Comparison of ENCODE assay signal across 8 mouse cellular contexts in genomic region chr13:43300906-43301305, GRCm38 (mm10). TPM values are rescaled to one million over a fixed set of nuclear protein-coding genes. Genes with fewer than 3 reads are reported as not detected.
A peak's percentile ranks its signal among the peaks of the same experiment; 100 is the strongest.
DNase-seq lines count a peak whose midpoint lies in the region; ATAC-seq and TF ChIP-seq lines count a peak whose summit lies in the region.

No protein-coding gene starts in this region.

- no peak overlapping the region for H3K27ac ChIP-seq in heart, embryonic 12.5 days (ENCODE audit: poor library complexity, severe bottlenecking)
- peak overlapping the region; percentile 88 for H3K27ac ChIP-seq in brown adipose tissue, adult 24 weeks (replicated peaks; ENCODE audit: low read depth, low read length)
- H3K27ac ChIP-seq in liver, embryonic 15.5 days (replicated peaks) = peak overlapping the region; percentile 19; the same call in 1 of the 2 replicates
- H3K27ac ChIP-seq in stomach, postnatal 0 days (replicated peaks) = no peak overlapping the region

- H3K9ac ChIP-seq in heart, embryonic 12.5 days = 0 out of 2 replicates have a peak overlapping the region, but pooled peaks have one; percentile 1
- H3K9ac ChIP-seq in liver, embryonic 15.5 days = no peak overlapping the region
- H3K9ac ChIP-seq in stomach, postnatal 0 days (ENCODE audit: low read length) = no peak overlapping the region

- no peaks in the 10 kb centered on the region for H3K9me3 ChIP-seq in heart, embryonic 12.5 days (replicated peaks)
- no peaks in the 10 kb centered on the region for H3K9me3 ChIP-seq in liver, embryonic 15.5 days (replicated peaks)
- H3K9me3 ChIP-seq in stomach, postnatal 0 days (ENCODE audit: control insufficient read depth, low read length) = no peaks in the 10 kb centered on the region

- 28% methylated on average over 9 of the region's 9 CpGs for WGBS in heart, embryonic 12.5 days
- WGBS in liver, embryonic 15.5 days (ENCODE audit: insufficient replicate concordance) = 5% methylated on average over 9 of the region's 9 CpGs
- 49% methylated on average over 9 of the region's 9 CpGs for WGBS in stomach, postnatal 0 days

- no peaks in the 10 kb centered on the region for H3K27me3 ChIP-seq in heart, embryonic 12.5 days (replicated peaks)
- peaks cover 80% of the 10 kb centered on the region for H3K27me3 ChIP-seq in liver, embryonic 15.5 days
- no peaks in the 10 kb centered on the region for H3K27me3 ChIP-seq in stomach, postnatal 0 days (ENCODE audit: control insufficient read depth, insufficient read depth, low read length)

- TF ChIP-seq CTCF in stomach, postnatal 0 days (IDR thresholded peaks at IDR 0.05; ENCODE audit: low read depth) = no peak

- H3K4me1 ChIP-seq in heart, embryonic 12.5 days (replicated peaks) = peaks cover 52% of the 10 kb centered on the region
- peaks cover 13% of the 10 kb centered on the region for H3K4me1 ChIP-seq in brown adipose tissue, adult 24 weeks (ENCODE audit: control insufficient read depth, insufficient read depth, insufficient read length, low read length)
- peaks cover 39% of the 10 kb centered on the region for H3K4me1 ChIP-seq in liver, embryonic 15.5 days (replicated peaks)
- H3K4me1 ChIP-seq in stomach, postnatal 0 days (replicated peaks; ENCODE audit: control insufficient read depth, insufficient read depth) = peaks cover 2% of the 10 kb centered on the region; the same call in 1 of the 2 replicates

- intact Hi-C loops in heart, postnatal 36 days (cut with DNase I) = loop anchor here (2.0 to 5.0 kb wide), 2 partner anchors 34 to 96 kb away; partner anchors contain the start of gene Nol7

- no peak for ATAC-seq in heart, embryonic 12.5 days (ENCODE audit: insufficient number of reproducible peaks, low FRiP score)
- no peak for ATAC-seq in liver, embryonic 15.5 days (ENCODE audit: insufficient read depth)
- no peak for ATAC-seq in stomach, postnatal 0 days (ENCODE audit: low FRiP score, low TSS enrichment)

- no peak for DNase-seq in heart, postnatal 36 days
- DNase-seq in A20 (ENCODE audit: low read depth, low spot score) = peak; percentile 69
- no peak for DNase-seq in stomach, postnatal 0 days (ENCODE audit: low spot score)
- no peak for DNase-seq in adrenal gland, postnatal 14 days
- no peak for DNase-seq in gastrocnemius, postnatal 10 days

- no peak for TF ChIP-seq EP300 in stomach, postnatal 0 days (optimal IDR thresholded peaks at IDR 0.05)

- no peaks in the 10 kb centered on the region for H3K36me3 ChIP-seq in heart, embryonic 12.5 days
- H3K36me3 ChIP-seq in liver, embryonic 15.5 days (replicated peaks) = no peaks in the 10 kb centered on the region
- no peaks in the 10 kb centered on the region for H3K36me3 ChIP-seq in stomach, postnatal 0 days (ENCODE audit: control insufficient read depth, insufficient read depth, low read length)

- H3K4me3 ChIP-seq in heart, embryonic 12.5 days = peak overlapping the region; percentile 62; the same call in 1 of the 2 replicates
- H3K4me3 ChIP-seq in brown adipose tissue, adult 24 weeks (ENCODE audit: insufficient read depth, low read depth, low read length) = peak overlapping the region; percentile 65
- peak overlapping the region; percentile 4; the same call in 1 of the 2 replicates for H3K4me3 ChIP-seq in liver, embryonic 15.5 days (replicated peaks)
- H3K4me3 ChIP-seq in stomach, postnatal 0 days (ENCODE audit: low read depth, low read length) = no peak overlapping the region

- H3K4me2 ChIP-seq in heart, embryonic 12.5 days = peak overlapping the region; percentile 90
- peak overlapping the region; percentile 93 for H3K4me2 ChIP-seq in liver, embryonic 15.5 days
- no peak overlapping the region for H3K4me2 ChIP-seq in stomach, postnatal 0 days (replicated peaks; ENCODE audit: low read depth)

RNA-seq across cellular contexts. Expression of gene Gfod1, which starts 3.1 kb away (rescaled TPM):
- 0.98 and 1.0 TPM in 2 replicates for polyA plus RNA-seq in heart, embryonic 12.5 days (2016; fragmentation: Nextera tagmentation; extraction: Ambion mirVana)
- 10 to 100 TPM; 26.8 to 36.3 TPM for total RNA-seq in heart, postnatal 36 days (2021)
- polyA plus RNA-seq in brown adipose tissue, adult 24 weeks (2012; ENCODE audit: insufficient read depth, insufficient read length, missing spikeins) = 4.4 and 7.7 TPM in 2 replicates
- 0.24 and 0.64 TPM in 2 replicates for polyA plus RNA-seq in liver, embryonic 15.5 days (2015; fragmentation: Nextera tagmentation; extraction: Ambion mirVana)
- polyA plus RNA-seq in stomach, postnatal 0 days (2015; fragmentation: Nextera tagmentation; extraction: Ambion mirVana) = 0.57 and 1.1 TPM in 2 replicates
- total RNA-seq in adrenal gland, postnatal 14 days (2021) = 10.5 and 11.0 TPM in 2 replicates
- total RNA-seq in gastrocnemius, postnatal 10 days (2021) = 1 to 10 TPM; 6.2 to 6.8 TPM

Comparison
In these comparisons a context has a peak if more than half of its experiments do, and no peak if none do; other contexts are left out.
1. H3K27ac ChIP-seq: peak in brown adipose tissue, adult 24 weeks (single experiment) and liver, embryonic 15.5 days (single experiment); none in heart, embryonic 12.5 days (single experiment) and stomach, postnatal 0 days (single experiment).